Mouse (Mus musculus) retina, adult 2 months (tissue): Measurements from ENCODE around the gene Creb5.

Experiments used
- DNase-seq: peaks from one replicate; pipeline ENCODE4 v3.0.0-alpha.2; 2012; ENCODE audit warnings: low read depth, low spot score

Creb5 gene

GRCm38 (mm10) chr6:53641633-53642605, 354.8 kb downstream of the Creb5 start:
- DNase-seq, result no peak

GRCm38 (mm10) chr6:53642826-53643356, 355.8 kb downstream of the Creb5 start:
- no peak for DNase-seq

GRCm38 (mm10) chr6:53643481-53643880, 356.4 kb downstream of the Creb5 start:
- DNase-seq, result no peak

- no peak for DNase-seq
Measured at GRCm38 (mm10) chr6:53644056-53644455, 357.0 kb downstream of the Creb5 start.

GRCm38 (mm10) chr6:53644971-53645370, 357.9 kb downstream of the Creb5 start:
- DNase-seq, result no peak

GRCm38 (mm10) chr6:53649782-53650181, 362.7 kb downstream of the Creb5 start:
- DNase-seq, result no peak

GRCm38 (mm10) chr6:53652691-53653090, 365.6 kb downstream of the Creb5 start:
- DNase-seq, result no peak

GRCm38 (mm10) chr6:53653706-53654360, 366.8 kb downstream of the Creb5 start:
- DNase-seq, result no peak

- DNase-seq, result no peak
Measured at GRCm38 (mm10) chr6:53654361-53654824, 367.3 kb downstream of the Creb5 start.

GRCm38 (mm10) chr6:53656466-53656865, 369.4 kb downstream of the Creb5 start:
- no peak for DNase-seq

GRCm38 (mm10) chr6:53657483-53657882, 370.4 kb downstream of the Creb5 start:
- no peak for DNase-seq

- DNase-seq, result no peak
Measured at GRCm38 (mm10) chr6:53662858-53663833, 376.1 kb downstream of the Creb5 start.

- DNase-seq, result no peak
Measured at GRCm38 (mm10) chr6:53664759-53665158, 377.7 kb downstream of the Creb5 start.

- no peak for DNase-seq
Measured at GRCm38 (mm10) chr6:53666503-53666902, 379.4 kb downstream of the Creb5 start.

GRCm38 (mm10) chr6:53678307-53678706, 391.2 kb downstream of the Creb5 start:
- DNase-seq, result no peak

GRCm38 (mm10) chr6:53680046-53680445, 393.0 kb downstream of the Creb5 start:
- DNase-seq, result no peak

- DNase-seq, result no peak
Measured at GRCm38 (mm10) chr6:53684416-53684815, 397.3 kb downstream of the Creb5 start.

- DNase-seq, result no peak
Measured at GRCm38 (mm10) chr6:53685323-53685722, 398.3 kb downstream of the Creb5 start.

GRCm38 (mm10) chr6:53688762-53689477, 401.9 kb downstream of the Creb5 start:
- no peak for DNase-seq

- DNase-seq, result no peak
Measured at GRCm38 (mm10) chr6:53691006-53691405, 403.9 kb downstream of the Creb5 start.
